Mouse (Mus musculus) stomach, postnatal 0 days (tissue): ENCODE measurements around the gene Dkk1.
A peak's percentile ranks its signal among the peaks of the same experiment; 100 is the strongest.

ENCODE experiments used
- CTCF ChIP-seq: IDR thresholded peaks from 2 replicates; pipeline ENCODE4 v1.5.1; 2016; ENCODE audit warnings: antibody characterized with exemption, low read depth, mild to moderate bottlenecking, moderate library complexity
- EP300 ChIP-seq: optimal IDR thresholded peaks from 2 replicates; pipeline ENCODE3; 2016; ENCODE audit warnings: antibody characterized with exemption

DNA sequence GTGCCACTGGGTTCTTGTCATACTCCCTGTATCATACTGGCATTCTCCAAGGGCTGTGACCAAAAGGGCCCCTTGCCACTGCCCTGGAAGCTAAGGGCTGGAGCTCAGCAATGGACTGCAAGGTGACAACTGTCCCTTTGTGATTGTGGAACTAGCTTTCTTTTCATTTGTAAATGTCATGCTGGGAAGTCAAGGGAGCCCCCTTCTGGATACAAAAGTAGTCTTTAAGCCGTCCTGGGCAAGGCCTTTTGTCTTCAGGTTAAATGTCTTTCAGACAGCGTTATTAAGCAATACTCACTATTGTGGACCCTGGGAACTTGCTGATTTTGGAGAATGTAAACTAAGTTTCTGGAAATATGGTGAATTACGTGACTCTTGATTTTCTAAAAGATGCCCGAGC lies 4.3 kb upstream of the Dkk1 start:
- TF ChIP-seq CTCF (peak; percentile 34), EP300 (no peak)
